Mouse (Mus musculus) megakaryocyte, embryonic 14.5 days (primary cell): ENCODE results near the gene Nat8f2.
"Not testable (repeated sequence)": the region's sequence is repeated elsewhere in the genome, so short reads cannot be mapped to it uniquely, and the experiment has no call there.

Experiments
- FLI1 ChIP-seq: IDR thresholded peaks from 2 replicates; pipeline ENCODE4 v1.6.1; 2012; ENCODE audit warnings: low read length, inconsistent platforms, mixed read lengths
- GATA1 ChIP-seq: IDR thresholded peaks from 3 replicates; pipeline ENCODE4 v1.6.1; 2012; ENCODE audit warnings: mixed read lengths, low read length, inconsistent platforms, borderline replicate concordance

- not testable (repeated sequence) for TF ChIP-seq GATA1, FLI1
These were observed 35.7 kb upstream of the Nat8f2 start, which contains the start of gene Nat8f4 for GRCm38 (mm10) chr6:85904642-85905061.
